Mouse (Mus musculus) myocyte (in vitro differentiated cells): Measurements from ENCODE around the gene Smco1. TPM values are rescaled to one million over a fixed set of nuclear protein-coding genes. Genes with fewer than 3 reads are reported as not detected.
A peak's percentile ranks its signal among the peaks of the same experiment; 100 is the strongest.
"Not testable (repeated sequence)": the region's sequence is repeated elsewhere in the genome, so short reads cannot be mapped to it uniquely, and the experiment has no call there.

Source experiments
- H3K27me3 ChIP-seq: one replicate; pipeline ENCODE4 v1.6.1; 2011; ENCODE audit not compliant: control insufficient read depth, insufficient read depth, insufficient read length
- H3K36me3 ChIP-seq: one replicate; pipeline ENCODE4 v1.6.1; 2011; ENCODE audit not compliant: control insufficient read depth, insufficient read depth
- H3K4me2 ChIP-seq: one replicate; pipeline ENCODE4 v1.6.1; 2011; ENCODE audit warnings: low read depth, control low read depth
- H3K4me3 ChIP-seq: one replicate; pipeline ENCODE4 v1.5.1; 2011; ENCODE audit warnings: mild to moderate bottlenecking, control low read depth, moderate library complexity
- H3K79me2 ChIP-seq: one replicate; pipeline ENCODE4 v1.6.1; 2011; ENCODE audit not compliant: control insufficient read depth, insufficient read depth
- H3ac ChIP-seq: one replicate; pipeline ENCODE4 v1.6.1; 2011; ENCODE audit not compliant: control insufficient read depth, insufficient read length
- CEBPB ChIP-seq: IDR thresholded peaks from 2 replicates; pipeline ENCODE4 v1.6.1; 2011; ENCODE audit warnings: mild to moderate bottlenecking, moderate library complexity; ENCODE audit not compliant: poor library complexity, insufficient read depth, severe bottlenecking
- E2F4 ChIP-seq: IDR thresholded peaks from one replicate; pipeline ENCODE4 v1.6.1; 2011; ENCODE audit warnings: mild to moderate bottlenecking, control low read depth, moderate library complexity; ENCODE audit not compliant: insufficient read depth
- MAX ChIP-seq: IDR thresholded peaks from one replicate; pipeline ENCODE4 v1.6.1; 2011; ENCODE audit warnings: low read depth, mild to moderate bottlenecking, control low read depth
- MYOD1 ChIP-seq, 3 experiments: IDR thresholded peaks; one replicate each; pipeline ENCODE4 v1.6.1; 2011; ENCODE audit warnings: control low read depth in 2 of 3, low read depth in 2 of 3, mild to moderate bottlenecking in 2 of 3, moderate library complexity in 1 of 3; ENCODE audit not compliant: insufficient read length in 2 of 3, control insufficient read depth in 1 of 3
- MYOG ChIP-seq, 3 experiments: IDR thresholded peaks; one replicate each; pipeline ENCODE4 v1.6.1; 2011; ENCODE audit warnings: control low read depth in 2 of 3, low read depth in 2 of 3, mild to moderate bottlenecking in 2 of 3; ENCODE audit not compliant: insufficient read length in 2 of 3, control insufficient read depth in 1 of 3, insufficient read depth in 1 of 3
- POLR2A ChIP-seq: IDR thresholded peaks from one replicate; pipeline ENCODE4 v1.6.1; 2011; ENCODE audit warnings: low read depth, mild to moderate bottlenecking, control low read depth, moderate library complexity; ENCODE audit not compliant: insufficient read length
- POLR2AphosphoS2 ChIP-seq: IDR thresholded peaks from one replicate; pipeline ENCODE4 v1.6.1; 2011; ENCODE audit warnings: low read depth, control low read depth; ENCODE audit not compliant: insufficient read length
- REST ChIP-seq: IDR thresholded peaks from one replicate; pipeline ENCODE4 v1.6.1; 2011; ENCODE audit warnings: mild to moderate bottlenecking, control low read depth, moderate library complexity; ENCODE audit not compliant: insufficient read depth, insufficient read length
- SRF ChIP-seq: IDR thresholded peaks from one replicate; pipeline ENCODE4 v1.6.1; 2011; ENCODE audit warnings: low read depth; ENCODE audit not compliant: control insufficient read depth, insufficient read length
- TCF12 ChIP-seq: IDR thresholded peaks from one replicate; pipeline ENCODE4 v1.6.1; 2011; ENCODE audit warnings: mild to moderate bottlenecking, control low read depth; ENCODE audit not compliant: poor library complexity, insufficient read depth, severe bottlenecking
- TCF3 ChIP-seq: IDR thresholded peaks from one replicate; pipeline ENCODE4 v1.6.1; 2011; ENCODE audit warnings: low read depth, control low read depth; ENCODE audit not compliant: insufficient read length
- USF1 ChIP-seq: IDR thresholded peaks from one replicate; pipeline ENCODE4 v1.6.1; 2011; ENCODE audit warnings: low read depth, mild to moderate bottlenecking, control low read depth, moderate library complexity
- polyA plus RNA-seq: library from polyadenylated mRNA; unstranded; fragments of >200 nt; fragmentation: generic; extraction: Trizol; gene quantifications from one replicate; pipeline ENCODE4 v1.2.1, GENCODE M21; 2012; ENCODE audit warnings: missing spikeins

The Smco1 gene
- polyA plus RNA-seq, 1 experiment: not detected

DNA sequence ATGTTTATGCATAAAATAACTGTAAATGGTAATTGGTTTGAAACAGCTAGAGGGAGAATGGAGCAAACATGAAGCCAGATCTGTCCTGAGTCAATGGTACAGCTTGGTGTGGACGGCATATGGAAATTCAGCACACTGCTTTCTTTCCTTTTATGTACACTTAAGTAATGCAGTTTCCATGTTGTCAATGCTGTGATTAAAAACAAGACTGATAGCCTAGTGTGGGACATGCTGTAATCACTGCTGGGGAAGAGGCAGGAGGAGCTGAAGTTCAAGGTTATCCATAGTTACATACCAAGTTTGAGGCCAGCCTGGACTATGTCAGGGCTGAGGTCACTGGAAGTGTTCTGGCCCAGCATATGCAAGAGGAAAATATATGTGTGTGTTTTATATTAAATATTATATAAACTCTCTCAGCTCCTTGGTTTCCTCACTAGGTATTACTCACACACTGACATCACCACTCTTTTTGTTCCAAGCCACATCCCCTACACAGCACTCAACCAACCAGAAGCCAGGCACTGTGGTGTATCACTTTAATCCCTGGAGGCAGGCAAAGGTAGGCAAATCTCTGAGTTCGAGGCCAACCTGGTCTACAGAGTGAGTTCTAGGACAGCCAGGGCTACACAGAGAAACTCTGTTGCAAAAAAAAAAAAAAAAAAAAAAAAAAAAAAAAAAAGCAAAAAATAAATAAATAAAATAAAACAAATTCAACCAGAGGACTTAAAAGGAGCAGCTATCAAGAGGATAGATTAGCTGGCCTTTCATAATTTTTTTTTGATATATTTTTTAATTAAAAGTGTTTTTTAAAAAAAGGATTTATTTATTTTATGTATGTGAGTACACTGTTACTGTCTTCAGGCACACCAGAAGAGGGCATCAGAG, 31.6 kb upstream of the Smco1 start:
- Histone ChIP-seq H3K27me3 (no peaks in the 10 kb centered on the region), H3K36me3 (peaks cover 12% of the 10 kb centered on the region), H3ac (no peak overlapping the region), H3K79me2 (peaks cover 44% of the 10 kb centered on the region), H3K4me2 (no peak overlapping the region), H3K4me3 (no peak overlapping the region)
- TF ChIP-seq MAX: no peak
- no peak for TF ChIP-seq USF1
- TF ChIP-seq CEBPB: no peak
- TF ChIP-seq TCF12: no peak
- no peak for TF ChIP-seq POLR2A
- TF ChIP-seq MYOG (IDR thresholded peaks at IDR 0.05; ENCODE audit: control insufficient read depth in 1 of 3, insufficient read depth in 1 of 3, insufficient read length in 2 of 3, low read depth in 2 of 3): no peak
- TF ChIP-seq E2F4: no peak
- no peak for TF ChIP-seq SRF
- no peak for TF ChIP-seq MYOD1 (IDR thresholded peaks at IDR 0.05; ENCODE audit: control insufficient read depth in 1 of 3, insufficient read length in 2 of 3, low read depth in 2 of 3)
- TF ChIP-seq TCF3: no peak
- TF ChIP-seq POLR2AphosphoS2: no peak
- no peak for TF ChIP-seq REST

DNA sequence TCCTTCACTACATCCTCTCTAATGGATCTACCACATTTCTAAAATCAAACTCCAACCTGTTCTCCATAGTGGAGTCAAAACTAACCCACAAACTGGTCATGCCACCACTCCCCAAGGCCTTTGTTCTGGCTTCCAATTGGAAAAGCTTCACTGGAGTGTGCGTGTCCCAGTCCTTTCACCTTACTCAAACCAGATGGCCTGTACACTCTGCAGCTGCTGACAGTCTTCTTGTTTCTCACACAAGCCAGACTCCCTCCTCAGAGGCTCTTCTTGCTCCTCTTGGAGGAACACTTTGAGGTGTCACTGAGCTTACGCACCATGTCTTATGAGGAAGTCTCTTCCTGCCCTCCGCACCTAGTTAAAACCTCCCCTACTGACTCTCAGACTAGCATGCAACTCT, 27.4 kb upstream of the Smco1 start:
- H3ac ChIP-seq: no peak overlapping the region
- no peak overlapping the region for H3K4me2 ChIP-seq
- no peaks in the 10 kb centered on the region for H3K27me3 ChIP-seq
- no peaks in the 10 kb centered on the region for H3K36me3 ChIP-seq
- TF ChIP-seq MAX (no peak), MYOD1 (IDR thresholded peaks at IDR 0.05; ENCODE audit: control insufficient read depth in 1 of 3, insufficient read length in 2 of 3, low read depth in 2 of 3) (no peak), SRF (no peak), CEBPB (no peak), MYOG (IDR thresholded peaks at IDR 0.05; ENCODE audit: control insufficient read depth in 1 of 3, insufficient read depth in 1 of 3, insufficient read length in 2 of 3, low read depth in 2 of 3) (no peak), POLR2AphosphoS2 (no peak), E2F4 (no peak), REST (no peak), TCF3 (no peak), USF1 (no peak), TCF12 (no peak), POLR2A (no peak)
- no peak overlapping the region for H3K4me3 ChIP-seq
- peaks cover 72% of the 10 kb centered on the region for H3K79me2 ChIP-seq

DNA sequence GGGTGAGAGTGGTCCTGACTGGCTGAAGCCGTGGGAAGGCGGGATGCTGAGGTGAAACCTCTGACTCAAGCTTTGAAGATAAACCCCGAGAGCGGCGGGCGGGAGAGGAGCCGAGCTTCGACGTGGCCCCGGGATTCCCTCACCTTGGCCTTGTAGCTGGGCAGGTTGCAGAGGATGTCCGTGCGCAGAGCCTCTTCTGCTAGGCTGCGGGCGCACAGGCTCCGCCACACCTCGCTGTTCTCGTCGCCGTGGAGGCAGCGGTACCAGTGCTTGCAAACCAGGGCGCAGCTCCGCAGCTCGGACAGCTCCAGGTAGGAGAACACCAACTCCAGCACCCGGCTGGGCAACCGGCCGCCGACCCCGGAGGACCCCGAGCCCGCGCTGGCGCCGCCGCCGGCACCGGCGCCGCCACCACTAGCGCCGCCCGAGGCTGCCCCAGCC, 24.9 kb upstream of the Smco1 start:
- no peaks in the 10 kb centered on the region for H3K27me3 ChIP-seq
- peak overlapping the region; percentile 15 for H3ac ChIP-seq
- H3K4me3 ChIP-seq: peak overlapping the region; percentile 71
- TF ChIP-seq REST: no peak
- peak overlapping the region; percentile 77 for H3K4me2 ChIP-seq
- H3K79me2 ChIP-seq: peaks cover 51% of the 10 kb centered on the region
- H3K36me3 ChIP-seq: no peaks in the 10 kb centered on the region

DNA sequence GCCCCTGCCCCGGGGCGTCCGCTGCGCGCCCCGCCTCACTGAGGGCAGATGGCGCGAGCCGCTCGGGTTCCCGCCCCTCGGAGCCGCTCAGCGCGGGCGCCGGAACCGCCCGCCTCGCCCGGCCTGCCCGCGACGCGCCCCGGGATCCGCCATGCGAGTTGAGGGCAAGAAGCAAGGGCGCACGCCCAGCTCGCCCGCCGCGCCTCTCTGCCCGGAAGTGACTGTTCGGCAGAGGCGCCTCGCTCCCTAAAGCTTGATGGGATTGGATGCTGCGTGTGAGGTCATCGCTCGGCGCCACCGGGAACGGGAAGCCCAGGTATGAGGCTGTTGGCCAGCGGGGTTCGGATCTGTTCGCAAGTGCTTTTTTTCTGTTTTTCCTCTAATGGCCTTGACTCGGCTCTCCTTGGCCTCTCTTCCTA, 24.3 kb upstream of the Smco1 start, which contains the start of the genes Fbxo45 and Wdr53:
Gene Fbxo45, minus strand, starts transcription at position 207 of the 419 bp plus-strand sequence.
Gene Wdr53, plus strand, starts transcription at position 276 of the 419 bp plus-strand sequence.
- Histone ChIP-seq H3K36me3 (no peaks in the 10 kb centered on the region), H3K4me2 (peak within 1 kb of the TSS; percentile 86), H3K4me3 (peak within 1 kb of the TSS; percentile 71), H3K79me2 (peaks cover 46% of the 10 kb centered on the region), H3K27me3 (no peaks in the 10 kb centered on the region), H3ac (peak within 1 kb of the TSS; percentile 15)
- TF ChIP-seq MAX: no peak
- peak; percentile 82 for TF ChIP-seq SRF
- peak; percentile 89 for TF ChIP-seq POLR2A
- peak; percentile 58 for TF ChIP-seq POLR2AphosphoS2
- no peak for TF ChIP-seq USF1
- TF ChIP-seq CEBPB: no peak
- TF ChIP-seq MYOD1 (IDR thresholded peaks at IDR 0.05; ENCODE audit: control insufficient read depth in 1 of 3, insufficient read length in 2 of 3, low read depth in 2 of 3): no peak
- TF ChIP-seq MYOG (IDR thresholded peaks at IDR 0.05; ENCODE audit: control insufficient read depth in 1 of 3, insufficient read depth in 1 of 3, insufficient read length in 2 of 3, low read depth in 2 of 3): peak in 1 of 3 experiments; percentile 29
- TF ChIP-seq E2F4: no peak
- TF ChIP-seq TCF3: no peak
- no peak for TF ChIP-seq TCF12
- TF ChIP-seq REST: no peak

DNA sequence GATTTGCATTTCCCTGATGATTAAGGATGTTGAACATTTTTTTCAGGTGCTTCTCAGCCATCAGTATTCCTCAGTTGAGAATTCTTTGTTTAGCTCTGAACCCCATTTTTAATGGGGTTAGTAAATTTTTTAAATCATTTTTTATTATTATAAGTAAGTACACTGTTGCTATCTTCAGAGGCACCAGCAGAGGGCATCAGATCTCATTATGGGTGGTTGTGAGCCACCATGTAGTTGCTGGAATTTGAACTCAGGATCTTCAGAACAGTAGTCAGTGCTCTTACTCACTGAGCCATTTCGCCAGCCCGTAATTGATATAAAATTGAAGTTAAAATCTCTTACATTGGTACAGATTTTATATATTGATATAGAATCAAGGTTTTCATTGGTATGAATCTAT, 7.0 kb upstream of the Smco1 start:
- H3ac ChIP-seq, H3K36me3 ChIP-seq, H3K4me2 ChIP-seq, H3K27me3 ChIP-seq, H3K79me2 ChIP-seq, H3K4me3 ChIP-seq: not testable (repeated sequence)
